Mouse (Mus musculus): Measurements from ENCODE around the gene Lrrc4b.

The Lrrc4b gene

DNA sequence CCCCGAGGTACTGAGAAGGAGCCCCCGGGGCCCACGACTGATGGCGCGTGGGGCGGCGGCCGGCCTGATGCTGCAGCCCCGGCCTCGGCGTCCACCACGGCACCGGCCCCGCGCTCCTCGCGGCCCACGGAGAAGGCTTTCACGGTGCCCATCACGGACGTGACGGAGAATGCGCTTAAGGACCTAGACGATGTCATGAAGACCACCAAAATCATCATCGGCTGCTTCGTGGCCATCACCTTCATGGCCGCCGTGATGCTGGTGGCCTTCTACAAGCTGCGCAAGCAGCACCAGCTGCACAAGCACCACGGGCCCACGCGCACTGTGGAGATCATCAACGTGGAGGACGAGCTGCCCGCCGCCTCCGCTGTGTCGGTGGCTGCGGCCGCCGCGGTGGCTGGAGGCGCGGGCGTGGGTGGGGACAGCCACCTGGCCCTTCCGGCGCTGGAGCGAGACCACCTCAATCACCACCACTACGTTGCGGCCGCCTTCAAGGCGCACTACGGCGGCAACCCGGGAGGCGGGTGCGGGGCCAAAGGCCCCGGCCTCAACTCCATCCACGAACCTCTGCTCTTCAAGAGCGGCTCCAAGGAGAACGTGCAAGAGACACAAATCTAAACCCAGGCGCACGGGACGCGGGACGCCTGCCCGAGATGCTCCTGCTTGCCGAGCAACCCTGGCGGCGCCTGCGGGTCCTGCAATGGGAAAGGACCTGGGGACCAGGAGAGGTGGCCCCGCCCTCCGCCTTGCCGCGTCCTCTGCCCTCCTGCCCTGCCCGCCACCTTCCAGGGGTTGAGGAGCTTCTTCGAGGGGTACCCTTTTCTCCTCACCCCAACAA lies 33.6 kb downstream of the Lrrc4b start:
- ATAC-seq (ENCODE audit: insufficient number of reproducible peaks, low FRiP score, low TSS enrichment) = no peak

DNA sequence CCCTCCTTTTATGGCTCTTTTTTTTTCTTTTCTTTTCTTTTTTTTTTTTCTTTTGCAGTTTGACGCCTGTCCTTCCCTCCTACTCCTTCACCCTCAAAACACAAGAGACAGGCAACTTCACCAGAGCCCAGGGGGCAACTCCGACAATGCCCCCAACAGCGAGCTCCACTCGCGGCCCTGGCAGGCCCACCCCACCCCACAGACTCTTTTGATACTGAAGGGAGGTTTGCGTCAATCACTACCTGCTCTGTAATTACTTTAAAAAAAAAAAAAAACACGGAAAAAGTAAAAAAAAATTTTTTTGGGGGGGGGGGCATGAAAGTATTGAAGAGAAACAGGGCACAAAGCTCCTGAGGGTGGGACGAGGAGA lies 34.2 kb downstream of the Lrrc4b start:
- no peak for ATAC-seq (ENCODE audit: insufficient number of reproducible peaks, low FRiP score, low TSS enrichment)

DNA sequence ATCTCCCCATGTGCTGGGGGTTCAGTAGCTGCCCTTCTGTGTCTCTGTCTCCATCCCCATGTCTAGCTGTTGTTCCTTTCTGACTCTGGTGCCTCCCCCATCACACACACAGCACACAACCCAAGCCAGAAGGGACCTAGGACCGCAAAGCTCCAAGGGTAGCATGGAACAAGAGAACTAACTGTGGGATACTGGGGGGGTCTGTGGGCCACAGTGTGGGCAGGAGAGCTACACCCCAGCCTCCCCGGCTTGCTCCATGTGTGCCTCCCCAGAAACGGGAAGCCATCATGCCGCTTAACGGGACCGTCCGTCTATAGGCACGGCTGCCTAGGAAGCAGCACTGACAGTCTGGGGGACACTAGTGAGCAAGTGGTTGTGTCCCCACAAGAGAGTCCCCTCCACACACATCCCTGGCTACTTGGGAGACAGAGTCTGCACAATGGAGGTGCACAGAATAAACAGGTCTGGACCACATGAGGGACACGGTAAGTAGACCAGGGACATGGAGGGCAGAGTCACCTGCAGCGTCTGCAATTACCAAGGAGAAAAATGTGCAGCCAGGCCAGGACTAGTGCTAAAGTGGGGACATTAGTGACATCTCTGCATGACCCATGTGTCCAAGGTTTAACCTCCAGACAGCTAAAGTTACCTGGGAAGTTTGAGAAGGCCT lies 34.9 kb downstream of the Lrrc4b start:
- ATAC-seq (ENCODE audit: insufficient number of reproducible peaks, low FRiP score, low TSS enrichment) = no peak

DNA sequence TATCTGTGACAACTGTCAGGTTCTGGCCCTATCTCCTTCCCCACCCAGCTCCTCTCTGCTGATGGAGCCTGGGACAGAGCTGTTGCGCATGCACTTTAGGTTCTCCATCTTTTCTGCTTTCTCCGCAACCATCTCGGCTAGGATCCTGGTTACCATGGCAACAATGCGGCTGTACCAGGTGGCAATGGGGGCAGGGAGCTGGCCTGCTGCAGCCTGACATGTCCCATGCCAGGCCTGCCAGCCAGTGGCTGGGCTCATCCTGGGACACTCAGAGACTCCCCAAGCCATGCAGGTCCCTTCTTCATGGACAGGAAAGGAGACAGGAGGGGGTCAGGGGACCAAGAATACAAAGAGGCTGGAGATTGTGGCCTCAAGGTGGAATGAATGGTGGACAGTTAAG lies 35.7 kb downstream of the Lrrc4b start:
- ATAC-seq (ENCODE audit: insufficient number of reproducible peaks, low FRiP score, low TSS enrichment) = peak; percentile 47; the same call in 1 of the 2 replicates

DNA sequence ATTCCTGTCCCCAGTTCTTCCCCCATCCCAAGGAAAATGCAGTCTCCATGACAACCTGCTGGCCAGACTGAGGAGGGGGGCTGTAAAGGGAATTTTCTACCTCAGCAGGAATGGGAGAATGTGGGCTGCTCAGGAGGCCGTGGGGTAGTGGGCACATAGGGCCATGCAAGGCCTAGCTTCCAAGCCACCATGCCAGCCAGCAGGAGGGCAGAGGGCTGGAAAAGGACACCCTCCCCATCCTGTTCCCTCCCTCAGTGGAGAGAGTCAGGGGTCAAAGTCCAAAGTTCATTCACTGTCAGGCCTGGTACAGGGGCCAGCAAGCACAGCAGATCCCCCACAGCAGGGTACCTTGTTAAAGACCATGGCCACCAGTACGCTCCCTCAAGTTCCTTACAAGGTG lies 36.3 kb downstream of the Lrrc4b start, which contains the start of gene Aspdh:
TSS of gene Aspdh (plus strand) at position 281 of the 400 bp plus-strand sequence.
- ATAC-seq (ENCODE audit: insufficient number of reproducible peaks, low FRiP score, low TSS enrichment) = no peak

DNA sequence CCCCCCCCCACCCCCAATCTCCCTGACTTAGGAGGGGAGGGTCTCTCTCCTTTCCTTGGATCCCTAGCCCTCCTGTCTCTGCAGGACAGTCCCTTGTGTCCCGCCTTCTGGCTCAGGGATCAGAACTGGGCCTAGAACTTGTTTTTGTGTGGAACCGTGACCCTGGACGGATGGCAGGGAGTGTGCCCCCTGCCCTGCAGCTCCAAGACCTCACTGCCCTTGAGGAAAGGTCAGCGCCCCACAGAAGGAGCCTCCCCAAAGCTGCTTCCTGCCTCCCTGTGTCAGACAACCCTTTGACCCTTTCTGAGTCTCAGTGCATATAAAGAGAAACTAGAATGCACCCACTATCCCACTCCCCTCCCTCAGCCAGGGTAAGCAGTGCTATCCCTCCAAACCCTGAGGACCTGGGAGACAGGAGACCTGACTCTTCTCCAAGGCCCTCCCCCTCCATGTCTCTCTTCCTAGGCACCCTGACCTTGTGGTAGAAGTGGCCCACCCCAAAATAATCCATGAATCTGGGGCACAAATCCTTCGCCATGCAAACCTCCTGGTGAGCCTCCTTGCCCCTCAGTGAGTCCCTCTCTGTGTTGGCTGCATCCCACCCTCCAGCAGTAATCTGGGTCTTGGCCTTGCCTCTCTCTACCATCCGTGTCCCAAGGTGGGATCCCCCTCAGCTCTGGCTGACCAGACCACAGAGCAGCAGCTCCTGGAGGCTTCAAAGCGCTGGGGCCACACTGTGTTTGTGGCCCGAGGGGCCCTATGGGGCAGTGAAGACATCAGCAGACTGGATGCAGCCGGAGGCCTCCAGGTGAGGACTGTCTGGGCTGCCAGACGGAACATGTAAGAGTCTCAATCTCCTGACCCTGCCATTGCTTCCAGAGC lies 37.4 kb downstream of the Lrrc4b start:
- no peak for ATAC-seq (ENCODE audit: insufficient number of reproducible peaks, low FRiP score, low TSS enrichment)

DNA sequence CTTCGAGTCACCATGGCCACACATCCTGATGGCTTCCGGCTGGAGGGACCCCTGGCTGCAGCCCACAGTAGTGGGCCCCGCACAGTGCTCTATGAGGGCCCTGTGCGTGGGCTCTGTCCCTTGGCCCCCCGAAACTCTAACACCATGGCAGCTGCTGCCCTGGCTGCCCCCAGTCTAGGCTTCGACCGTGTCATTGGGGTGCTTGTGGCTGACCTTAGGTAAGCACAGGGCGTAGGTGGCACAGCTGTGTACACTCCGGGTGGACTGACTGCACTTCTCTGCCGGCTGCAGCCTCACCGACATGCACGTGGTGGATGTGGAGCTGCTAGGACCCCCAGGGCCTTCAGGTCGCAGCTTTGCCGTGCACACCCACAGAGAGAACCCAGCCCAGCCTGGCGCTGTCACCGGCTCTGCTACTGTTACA lies 38.1 kb downstream of the Lrrc4b start:
- ATAC-seq (ENCODE audit: insufficient number of reproducible peaks, low FRiP score, low TSS enrichment) = no peak

DNA sequence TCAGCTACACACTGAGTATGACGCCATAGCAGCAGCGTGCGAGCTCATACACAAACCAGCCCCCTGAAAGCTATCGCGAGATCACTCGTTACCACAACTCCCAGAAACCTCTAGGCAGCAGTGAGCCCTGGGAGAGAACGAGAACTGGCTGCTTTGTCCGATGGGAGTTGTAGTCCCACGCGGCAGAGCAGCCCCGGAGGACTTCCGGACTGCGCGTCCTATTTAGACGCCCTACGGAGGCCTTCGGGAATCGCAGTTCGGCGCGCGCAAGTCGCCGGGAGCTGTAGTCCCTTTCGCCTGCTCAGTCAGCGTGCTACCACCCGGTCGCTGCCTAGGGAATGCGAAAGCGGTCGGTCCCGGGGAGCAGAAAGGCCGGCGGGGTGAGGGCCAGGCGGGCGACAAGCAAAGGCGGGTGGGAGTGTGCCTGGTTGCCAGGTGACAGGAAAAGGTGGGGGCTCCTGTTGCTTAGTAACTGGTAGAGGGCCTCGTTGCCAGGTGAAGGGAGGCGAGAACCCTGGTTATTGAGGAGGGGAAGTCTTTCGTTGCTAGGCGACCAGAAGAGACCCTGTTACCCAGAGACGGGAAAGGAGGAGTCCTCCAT lies 39.1 kb downstream of the Lrrc4b start, which contains the start of gene Josd2:
TSS of gene Josd2 (plus strand) at position 170 of the 601 bp plus-strand sequence.
- peak; percentile 81 for ATAC-seq (ENCODE audit: insufficient number of reproducible peaks, low FRiP score, low TSS enrichment)

DNA sequence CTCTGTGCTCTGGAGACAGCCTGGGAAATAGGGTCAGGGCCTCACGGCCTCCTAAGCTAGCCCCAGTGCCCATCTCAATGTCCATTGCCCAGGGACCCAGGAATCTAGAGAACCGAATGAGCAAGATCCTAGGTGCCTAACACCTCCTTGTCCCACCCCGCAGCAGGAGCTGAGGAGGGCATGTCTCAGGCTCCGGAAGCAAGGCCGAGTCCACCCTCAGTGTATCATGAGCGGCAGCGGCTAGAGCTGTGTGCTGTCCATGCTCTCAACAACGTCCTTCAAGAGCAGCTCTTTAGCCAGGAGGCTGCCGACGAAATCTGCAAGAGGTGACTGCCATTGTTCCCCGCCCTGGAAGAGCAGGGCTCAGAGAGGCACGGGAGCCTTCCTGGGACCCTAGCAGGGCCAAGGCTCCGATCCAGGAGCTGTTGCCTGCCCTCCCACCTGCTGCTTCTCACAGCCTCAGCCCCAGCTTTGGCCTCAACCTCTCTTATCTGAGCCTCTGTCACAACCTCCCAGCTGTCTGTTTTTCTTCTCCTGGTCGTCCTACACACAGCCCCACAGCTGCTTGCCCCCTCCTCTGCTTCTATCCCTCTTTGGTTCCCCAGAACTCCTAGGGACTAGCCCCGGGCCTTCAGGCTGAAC lies 39.9 kb downstream of the Lrrc4b start:
- no peak for ATAC-seq (ENCODE audit: insufficient number of reproducible peaks, low FRiP score, low TSS enrichment)

DNA sequence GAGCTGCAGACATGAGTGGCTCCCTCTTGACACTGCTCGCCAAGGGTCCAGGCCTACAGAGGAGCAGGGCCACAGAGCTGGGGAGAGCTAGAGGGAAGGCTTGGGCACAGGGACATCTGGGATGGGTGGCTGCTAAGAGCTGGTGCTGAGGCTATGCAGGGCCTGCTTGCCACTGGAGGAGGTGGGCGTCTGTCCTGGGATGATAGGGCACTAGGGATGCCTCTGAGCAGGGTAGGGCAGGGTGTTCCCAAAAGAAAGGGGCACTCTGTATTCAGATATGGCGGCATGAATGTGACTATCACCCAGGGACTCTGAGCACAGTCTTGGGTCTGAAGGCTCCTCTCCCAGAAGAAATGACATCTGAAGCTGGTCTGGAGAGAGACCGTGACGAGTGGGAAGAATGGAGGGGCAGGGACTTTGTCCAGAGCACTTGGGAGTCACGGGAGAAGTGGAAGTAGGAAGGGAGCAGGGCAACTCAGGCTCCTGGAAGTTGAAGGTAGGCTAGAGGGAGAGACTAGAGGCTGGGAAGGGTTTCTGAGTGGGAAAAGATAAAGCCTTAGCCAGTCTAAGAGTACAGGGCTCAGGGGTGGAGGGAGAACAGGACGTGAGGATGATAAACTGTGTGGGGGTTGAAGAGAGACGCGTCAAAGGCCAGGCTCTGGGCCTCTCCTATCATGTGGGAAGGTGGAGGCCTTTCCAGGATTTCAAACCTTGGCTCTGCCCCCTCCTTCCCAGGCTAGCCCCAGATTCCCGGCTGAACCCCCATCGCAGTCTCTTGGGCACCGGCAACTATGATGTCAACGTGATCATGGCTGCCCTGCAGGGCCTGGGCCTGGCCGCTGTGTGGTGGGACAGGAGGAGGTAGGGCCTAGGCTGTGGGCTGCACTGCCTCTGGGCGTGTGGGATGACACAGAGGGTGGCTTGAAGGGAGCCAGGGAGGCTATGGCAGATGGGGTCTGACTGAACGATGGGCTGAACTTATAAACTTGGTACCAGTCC lies 41.2 kb downstream of the Lrrc4b start:
- no peak for ATAC-seq (ENCODE audit: insufficient number of reproducible peaks, low FRiP score, low TSS enrichment)

DNA sequence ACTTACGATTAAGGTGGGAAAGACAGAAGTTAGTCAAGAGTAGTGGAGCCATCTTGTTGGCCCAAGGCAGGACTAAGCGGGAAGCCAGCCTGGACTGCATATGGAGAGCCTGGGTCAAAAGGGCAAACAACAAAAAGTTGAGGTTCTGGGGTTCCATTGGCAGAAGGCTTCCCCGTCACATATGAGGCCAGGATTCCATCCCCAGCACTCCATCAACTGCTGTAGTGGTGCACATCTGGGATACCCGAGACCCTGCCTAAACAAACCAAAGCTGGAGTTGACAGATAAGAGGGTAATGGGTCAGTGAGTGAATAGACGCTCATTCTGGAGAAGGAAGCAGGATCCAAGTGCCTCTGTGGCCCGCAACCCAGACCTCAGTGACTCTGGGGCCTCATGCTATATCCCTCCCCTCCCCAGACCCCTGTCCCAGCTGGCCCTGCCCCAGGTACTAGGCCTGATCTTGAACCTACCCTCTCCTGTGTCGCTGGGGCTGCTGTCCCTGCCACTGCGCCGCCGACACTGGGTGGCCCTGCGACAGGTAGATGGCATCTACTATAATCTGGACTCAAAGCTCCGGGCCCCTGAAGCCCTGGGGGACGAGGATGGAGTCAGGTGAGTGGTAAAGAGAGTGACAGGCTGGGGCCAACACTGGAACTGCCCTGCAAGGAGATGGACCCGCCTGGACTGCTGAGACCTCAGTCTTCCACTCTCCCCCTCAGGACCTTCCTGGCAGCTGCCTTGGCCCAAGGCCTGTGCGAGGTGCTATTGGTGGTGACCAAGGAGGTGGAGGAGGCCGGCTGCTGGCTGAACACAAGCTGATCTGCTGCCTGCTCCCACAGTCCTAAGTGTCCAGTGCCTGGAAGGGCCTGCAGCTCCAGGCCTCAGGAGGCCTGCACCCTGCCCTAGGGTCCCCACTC lies 42.1 kb downstream of the Lrrc4b start:
- no peak for ATAC-seq (ENCODE audit: insufficient number of reproducible peaks, low FRiP score, low TSS enrichment)

DNA sequence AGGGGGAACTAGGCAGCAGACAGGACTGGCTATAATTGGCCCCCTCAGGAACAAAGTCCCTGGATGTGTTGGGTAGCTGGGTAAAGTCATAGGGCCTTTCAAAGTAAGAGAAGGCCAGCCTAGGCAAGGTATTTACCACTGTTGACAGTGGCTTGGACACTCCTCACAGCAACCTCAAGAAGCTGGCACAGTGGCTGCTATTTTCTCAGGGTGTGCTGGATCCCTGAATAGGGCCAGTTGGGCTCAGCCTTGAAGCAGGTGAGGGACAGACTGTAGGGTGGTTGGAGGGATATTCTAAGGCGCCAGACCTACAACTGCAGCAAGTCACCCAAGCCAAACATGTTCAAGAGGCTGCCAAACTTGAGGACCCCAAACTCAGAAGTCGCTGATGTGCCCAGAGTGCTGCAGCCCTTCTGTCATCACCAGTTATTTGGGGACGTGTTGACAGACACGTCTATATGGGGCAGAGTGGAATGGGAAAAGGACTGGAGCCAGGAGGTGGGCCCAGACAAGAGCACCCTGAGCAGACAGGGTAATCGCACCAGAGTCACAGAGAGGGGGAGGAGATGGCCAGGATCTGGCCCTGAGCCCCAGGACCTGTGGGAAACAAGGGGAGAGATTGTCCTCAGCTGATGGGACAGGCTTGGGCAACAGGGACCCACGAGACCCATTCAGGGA lies 43.2 kb downstream of the Lrrc4b start:
- ATAC-seq (ENCODE audit: insufficient number of reproducible peaks, low FRiP score, low TSS enrichment) = no peak

DNA sequence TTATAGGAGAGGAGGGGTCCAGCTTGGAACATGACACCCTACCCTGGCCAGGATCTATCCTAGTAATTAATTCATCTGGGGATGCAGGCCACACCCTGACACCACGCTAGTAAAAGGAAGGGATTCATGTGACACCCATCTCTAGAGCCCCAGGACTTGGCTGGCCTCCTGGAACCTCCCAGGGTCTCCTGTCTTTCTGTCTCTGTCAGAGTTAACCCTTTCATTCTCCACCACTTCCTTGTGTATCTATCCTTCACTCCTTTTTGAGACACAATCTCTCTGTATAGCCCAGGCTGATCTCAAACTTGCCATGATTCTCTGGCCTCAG lies 43.7 kb downstream of the Lrrc4b start:
- ATAC-seq (ENCODE audit: insufficient number of reproducible peaks, low FRiP score, low TSS enrichment) = no peak

DNA sequence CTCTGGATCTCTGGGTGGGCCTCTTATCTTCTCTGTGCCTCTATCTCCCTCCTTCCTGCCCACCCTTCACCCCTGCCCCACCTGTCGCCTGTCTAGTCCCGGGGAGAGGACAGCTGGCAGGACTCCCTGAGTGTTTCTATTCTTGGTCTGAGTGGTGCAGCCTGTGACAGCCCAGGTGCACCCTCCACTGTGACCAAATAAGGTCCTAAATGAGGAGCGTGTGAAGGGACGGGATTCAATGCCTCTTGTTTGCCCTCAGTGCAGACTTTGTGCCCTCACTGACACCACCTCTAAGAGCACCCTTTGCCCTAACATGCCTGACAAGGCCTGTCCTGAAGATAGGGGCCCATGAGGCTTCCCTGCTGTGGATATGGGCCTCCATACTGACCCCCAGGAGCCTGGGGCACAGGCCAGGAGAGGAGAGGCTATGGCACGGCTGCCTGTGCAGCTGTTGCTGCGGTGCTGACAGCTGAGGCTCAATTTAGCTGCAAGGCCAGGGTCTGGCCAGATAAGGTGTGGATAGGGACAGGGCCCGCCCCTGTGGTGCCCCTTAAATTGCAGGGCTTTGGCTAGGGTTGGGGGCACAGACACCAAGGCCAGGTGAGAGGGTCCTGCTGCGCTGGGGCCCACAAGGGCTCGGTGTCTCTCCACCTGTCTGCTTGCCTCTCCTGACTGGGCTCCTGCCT lies 44.3 kb downstream of the Lrrc4b start:
- ATAC-seq (ENCODE audit: insufficient number of reproducible peaks, low FRiP score, low TSS enrichment) = no peak

DNA sequence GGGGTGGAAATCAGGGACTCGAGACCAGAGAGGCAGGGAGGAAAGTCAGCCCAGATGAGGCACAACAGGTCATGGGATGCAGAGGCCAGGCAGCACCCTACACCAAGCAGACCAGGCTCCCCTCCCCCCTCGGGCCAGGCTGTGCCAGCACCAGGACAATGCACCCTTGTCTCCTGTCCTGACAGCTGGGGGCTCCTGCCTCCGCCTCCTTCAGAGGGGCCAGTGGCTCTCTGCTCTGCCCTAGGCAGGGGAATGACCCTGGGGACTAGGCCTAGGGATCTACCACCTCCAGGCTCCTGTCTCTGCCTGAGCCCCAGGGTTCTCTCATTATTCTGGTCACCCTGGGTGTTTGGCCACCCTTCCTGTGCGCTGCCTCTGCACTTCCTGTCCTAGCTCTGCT lies 45.6 kb downstream of the Lrrc4b start:
- ATAC-seq (ENCODE audit: insufficient number of reproducible peaks, low FRiP score, low TSS enrichment) = no peak; the same call in 1 of the 2 replicates

DNA sequence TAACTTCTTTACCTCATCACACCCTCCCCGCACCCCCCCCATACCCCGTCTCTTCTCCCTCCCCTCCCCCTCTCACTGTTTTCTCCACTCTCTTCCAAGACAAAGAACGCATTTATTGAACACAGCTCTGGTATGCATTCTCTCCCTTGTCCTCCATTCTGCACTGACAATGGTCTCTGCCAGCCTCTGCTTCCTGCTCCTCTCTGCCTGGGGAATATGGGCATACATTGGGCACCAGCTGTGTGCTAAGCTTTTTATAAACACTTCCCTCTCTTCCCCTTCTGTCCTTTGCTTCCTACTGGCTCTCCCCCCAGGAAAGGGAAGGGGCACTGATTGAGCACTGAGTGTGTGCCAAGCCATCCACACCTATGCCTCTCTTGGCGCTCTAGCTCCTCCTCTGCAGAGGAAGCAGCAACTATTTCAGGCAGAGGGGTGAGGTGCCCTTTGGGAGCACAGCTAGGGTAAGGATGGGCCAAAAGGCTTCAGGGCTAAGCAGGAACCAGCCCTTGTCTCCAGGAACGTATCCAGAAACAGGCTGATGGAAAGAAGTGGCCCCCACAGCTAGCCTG lies 46.3 kb downstream of the Lrrc4b start:
- ATAC-seq (ENCODE audit: insufficient number of reproducible peaks, low FRiP score, low TSS enrichment) = no peak
